Mouse (Mus musculus) brain, adult 10 weeks (tissue): ENCODE measurements around the gene Icam1. TPM values are rescaled to one million over a fixed set of nuclear protein-coding genes. Genes with fewer than 3 reads are reported as not detected.

ENCODE experiments used
- polyA plus RNA-seq: library from polyadenylated mRNA; stranded (reverse); fragments of 350-450 nt; fragmentation: Illumina TruSeq; extraction: RNeasy Lipid Tissue Mini Kit (QIAGEN cat#74804); gene quantifications from one replicate; pipeline ENCODE4 v1.2.3, GENCODE M21; 2015; ENCODE audit warnings: low read depth, low replicate concordance

Icam1 gene
- 1.8 TPM for polyA plus RNA-seq

GRCm38 (mm10) chr9:21015571-21016130, at the start of gene Icam1:
Gene Icam1, plus strand, starts transcription at chr9:21015985.

GRCm38 (mm10) chr9:20976216-20976960, 39.4 kb upstream of the Icam1 start, which contains the start of gene S1pr2:
Gene S1pr2, minus strand, starts transcription at chr9:20976781.

DNA sequence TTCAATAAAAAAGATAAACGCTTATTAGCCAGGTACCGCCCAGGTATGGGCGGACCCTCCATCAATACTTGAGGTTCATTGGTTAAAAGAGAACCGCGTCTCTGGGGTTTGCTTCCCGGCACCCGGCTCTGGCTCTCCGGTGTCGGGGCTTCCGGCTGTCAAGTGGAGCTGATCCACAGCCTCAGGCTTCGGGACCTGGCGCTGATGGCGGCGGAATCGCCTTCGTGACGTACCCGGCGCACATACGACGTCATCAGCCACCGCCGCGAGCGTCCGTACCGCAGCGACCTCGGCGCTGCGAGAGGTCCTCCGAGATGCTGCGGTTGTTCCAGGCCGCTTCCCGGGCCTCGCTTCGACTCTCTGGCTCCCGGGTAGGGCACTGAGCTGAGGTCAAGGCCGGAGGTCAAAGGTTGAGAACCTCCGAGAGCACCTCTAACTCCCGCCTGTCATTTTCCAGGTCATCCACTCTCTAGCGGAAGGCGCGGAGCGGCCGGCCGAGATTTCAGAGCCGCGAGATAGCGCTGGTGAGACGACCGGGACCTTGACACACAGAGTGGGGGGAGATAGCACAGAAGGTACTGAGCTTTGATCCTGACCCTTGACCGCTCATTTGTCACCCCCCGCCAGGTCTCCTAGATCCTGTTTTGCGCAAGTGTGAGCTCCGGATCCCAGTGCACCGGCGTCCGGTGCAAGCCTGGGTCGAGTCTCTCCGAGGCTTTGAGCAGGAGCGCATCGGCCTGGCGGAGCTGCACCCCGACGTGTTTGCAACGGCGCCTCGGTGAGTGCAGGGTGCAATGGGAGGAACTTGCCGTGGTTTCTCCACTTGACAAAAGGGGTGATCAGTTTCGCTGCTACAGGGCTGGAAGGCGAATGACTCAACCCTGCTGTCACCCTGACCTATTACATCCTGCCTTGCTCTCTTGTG, 12.9 kb upstream of the Icam1 start, which contains the start of gene Mrpl4:
Gene Mrpl4, plus strand, starts transcription at position 112 of the 925 bp plus-strand sequence.

GRCm38 (mm10) chr9:21029291-21030054, 13.7 kb downstream of the Icam1 start, which contains the start of gene Icam4:
Gene Icam4, plus strand, starts transcription at chr9:21029373.

DNA sequence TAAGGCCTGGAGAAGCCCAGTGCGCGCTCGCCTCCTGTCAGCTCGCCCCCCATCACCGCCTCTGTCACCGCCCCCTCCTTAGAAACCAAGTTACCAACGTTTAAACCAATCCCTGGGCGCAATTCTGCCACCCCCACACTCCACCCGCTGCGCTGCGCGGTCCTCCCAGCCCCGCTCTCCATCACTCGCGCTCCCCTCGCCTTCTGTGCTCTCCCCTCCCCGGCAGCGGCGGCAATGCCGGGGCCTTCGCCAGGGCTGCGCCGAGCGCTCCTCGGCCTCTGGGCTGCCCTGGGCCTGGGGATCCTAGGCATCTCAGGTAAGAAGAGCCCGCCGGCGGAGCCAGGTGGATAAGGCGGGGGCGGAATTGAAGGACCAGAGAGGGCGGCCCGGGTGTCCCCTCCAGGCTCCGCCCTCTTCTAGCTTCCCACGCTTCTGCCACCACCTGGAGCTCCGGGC, 16.1 kb downstream of the Icam1 start, which contains the start of gene Icam5:
Gene Icam5, plus strand, starts transcription at position 178 of the 456 bp plus-strand sequence.

GRCm38 (mm10) chr9:21067006-21067684, 51.4 kb downstream of the Icam1 start, which contains the start of gene Zglp1:
Gene Zglp1, minus strand, starts transcription at chr9:21067093.

GRCm38 (mm10) chr9:21073044-21073840, 57.5 kb downstream of the Icam1 start, which contains the start of the genes Gm49373 and Fdx1l:
Gene Gm49373, minus strand, starts transcription at chr9:21073096.
Gene Fdx1l, minus strand, starts transcription at chr9:21073614.

Other genes starting within 250 kb of the Icam1 start
- gene Col5a3, start 200.9 kb upstream of the Icam1 start, polyA plus RNA-seq, result 1.4 TPM
- gene Rdh8, start 197.5 kb upstream of the Icam1 start, polyA plus RNA-seq, result not detected
- 87.5 TPM for gene A230050P20Rik, start 147.3 kb upstream of the Icam1 start, polyA plus RNA-seq
- 11.2 TPM for gene Angptl6, start 136.3 kb upstream of the Icam1 start, polyA plus RNA-seq
- gene Ppan, start 127.8 kb upstream of the Icam1 start, polyA plus RNA-seq, result 20.5 TPM
- 131 TPM for gene Eif3g, start 117.4 kb upstream of the Icam1 start, polyA plus RNA-seq
- 23.5 TPM for gene Dnmt1, start 56.1 kb upstream of the Icam1 start, polyA plus RNA-seq
- gene S1pr2, start 39.2 kb upstream of the Icam1 start, polyA plus RNA-seq, result 1.8 TPM
- gene Mrpl4, start 13.2 kb upstream of the Icam1 start, polyA plus RNA-seq, result 70.1 TPM
- gene Icam4, start 13.4 kb downstream of the Icam1 start, polyA plus RNA-seq, result 1.9 TPM
- 111 TPM for gene Icam5, start 16.1 kb downstream of the Icam1 start, polyA plus RNA-seq
- not detected for gene Zglp1, start 51.1 kb downstream of the Icam1 start, polyA plus RNA-seq
- 1.4 TPM for gene Gm49373, start 57.1 kb downstream of the Icam1 start, polyA plus RNA-seq
- gene Fdx1l, start 57.6 kb downstream of the Icam1 start, polyA plus RNA-seq, result 105 TPM
- 0.58 TPM for gene Gm38431, start 76.0 kb downstream of the Icam1 start, polyA plus RNA-seq
- gene Raver1, start 76.0 kb downstream of the Icam1 start, polyA plus RNA-seq, result 20.6 TPM
- 8.4 TPM for gene Tyk2, start 115.3 kb downstream of the Icam1 start, polyA plus RNA-seq
- 183 TPM for gene Cdc37, start 134.0 kb downstream of the Icam1 start, polyA plus RNA-seq
- gene Pde4a, start 149.7 kb downstream of the Icam1 start, polyA plus RNA-seq, result 61.8 TPM
- 44.7 TPM for gene Keap1, start 223.4 kb downstream of the Icam1 start, polyA plus RNA-seq
- 15.2 TPM for gene S1pr5, start 232.5 kb downstream of the Icam1 start, polyA plus RNA-seq
- gene Atg4d, start 249.3 kb downstream of the Icam1 start, polyA plus RNA-seq, result 43.8 TPM